Mouse (Mus musculus): ENCODE results near the gene Usb1.

GRCm38 (mm10) chr8:95381595-95381994 lies 49.5 kb downstream of the Usb1 start:
- TF ChIP-seq CTCF (IDR thresholded peaks at IDR 0.05; ENCODE audit: low read depth, low read length) (no peak), POLR2A (IDR thresholded peaks at IDR 0.05; ENCODE audit: borderline replicate concordance, low read depth, low read length) (no peak)

Measured in bone marrow macrophage, adult 2 months (primary cell).